Mouse (Mus musculus) embryonic facial prominence, embryonic 10.5 days (tissue): ENCODE measurements around the gene Sumo2. TPM values are rescaled to one million over a fixed set of nuclear protein-coding genes. Genes with fewer than 3 reads are reported as not detected.

Experiments used
- DNase-seq: peaks from one replicate; pipeline ENCODE4 v3.0.0-alpha.2; 2017; ENCODE audit warnings: low spot score
- H3K27ac ChIP-seq: fragments of 300-500 bp; sonication (generic); replicated peaks from 2 replicates; pipeline ENCODE4 v1.5.1; 2016; ENCODE audit warnings: mild to moderate bottlenecking
- H3K27me3 ChIP-seq: fragments of 300-500 bp; sonication (generic); replicated peaks from 2 replicates; pipeline ENCODE4 v1.6.1; 2016; ENCODE audit warnings: low read depth, mild to moderate bottlenecking; ENCODE audit not compliant: poor library complexity, severe bottlenecking
- H3K36me3 ChIP-seq: fragments of 300-500 bp; sonication (generic); replicated peaks from 2 replicates; pipeline ENCODE4 v1.6.1; 2016; ENCODE audit warnings: mild to moderate bottlenecking, moderate library complexity
- H3K4me1 ChIP-seq: fragments of 300-500 bp; sonication (generic); 2 replicates; pipeline ENCODE4 v1.6.1; 2016
- H3K4me3 ChIP-seq: fragments of 300-500 bp; sonication (generic); 2 replicates; pipeline ENCODE4 v1.5.1; 2016; ENCODE audit warnings: mild to moderate bottlenecking, moderate library complexity
- H3K9me3 ChIP-seq: fragments of 300-500 bp; sonication (generic); 2 replicates; pipeline ENCODE4 v1.6.1; 2016; ENCODE audit warnings: mild to moderate bottlenecking
- WGBS: fragments of 180-500 bp; shearing (Covaris S2); methylation state at CpG from one replicate; pipeline ENCODE4 v1.1.7; 2016; 5-methylcytosine and 5-hydroxymethylcytosine counted together
- polyA plus RNA-seq: library from polyadenylated mRNA; unstranded; fragments of >200 nt; fragmentation: Nextera tagmentation; extraction: Ambion mirVana; gene quantifications from 2 replicates; pipeline ENCODE4 v1.2.1, GENCODE M21; 2016

Sumo2 gene
- polyA plus RNA-seq = 1,425 and 1,473 TPM in 2 replicates

DNA sequence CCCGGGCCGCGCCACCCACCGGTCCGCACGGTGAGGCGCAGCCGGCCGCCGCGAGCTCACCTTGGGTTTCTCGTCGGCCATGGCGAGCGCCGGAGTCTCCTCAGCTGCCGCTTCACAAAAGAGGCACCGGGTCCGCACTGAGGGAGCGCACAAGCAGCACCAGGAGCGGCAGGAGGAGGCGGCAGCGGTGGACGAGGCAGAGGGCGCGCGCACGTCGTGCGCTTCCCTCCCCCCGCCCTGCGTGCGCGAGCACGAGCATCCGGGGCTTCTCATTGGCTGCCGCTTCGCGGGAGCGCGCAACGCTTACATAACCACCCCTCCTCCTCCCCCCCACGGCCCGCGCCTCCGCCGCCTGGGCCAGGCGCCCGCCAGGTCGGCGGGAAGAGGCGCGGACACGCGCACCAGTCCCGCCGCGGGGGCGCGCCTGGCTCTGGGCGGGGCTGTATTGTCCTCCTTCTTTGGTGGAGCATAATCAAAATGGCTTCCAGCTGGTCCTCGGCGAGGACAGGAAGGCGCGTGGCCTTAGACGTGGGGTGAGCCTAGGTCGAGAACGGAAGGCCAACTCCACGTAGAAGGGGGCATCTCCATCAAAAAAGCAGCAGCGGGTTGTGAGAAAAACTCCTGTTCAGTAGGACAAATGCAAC is at the start of gene Sumo2:
Gene Sumo2, minus strand, starts transcription at position 239 of the 644 bp plus-strand sequence.
- no peaks in the 10 kb centered on the region for H3K27me3 ChIP-seq
- peak; percentile 99 for DNase-seq
- peak within 1 kb of the TSS; percentile 98 for H3K4me3 ChIP-seq
- no peaks in the 10 kb centered on the region for H3K9me3 ChIP-seq
- under 1% methylated on average over 66 of the region's 70 CpGs for WGBS
- peaks cover 14% of the 10 kb centered on the region for H3K4me1 ChIP-seq
- H3K27ac ChIP-seq = peak within 1 kb of the TSS; percentile 99
- peaks cover 35% of the 10 kb centered on the region for H3K36me3 ChIP-seq

GRCm38 (mm10) chr11:115585573-115586100 is 49.6 kb upstream of the Sumo2 start:
- H3K4me3 ChIP-seq = no peak overlapping the region
- WGBS = 92% methylated on average over 7 of the region's 7 CpGs

DNA sequence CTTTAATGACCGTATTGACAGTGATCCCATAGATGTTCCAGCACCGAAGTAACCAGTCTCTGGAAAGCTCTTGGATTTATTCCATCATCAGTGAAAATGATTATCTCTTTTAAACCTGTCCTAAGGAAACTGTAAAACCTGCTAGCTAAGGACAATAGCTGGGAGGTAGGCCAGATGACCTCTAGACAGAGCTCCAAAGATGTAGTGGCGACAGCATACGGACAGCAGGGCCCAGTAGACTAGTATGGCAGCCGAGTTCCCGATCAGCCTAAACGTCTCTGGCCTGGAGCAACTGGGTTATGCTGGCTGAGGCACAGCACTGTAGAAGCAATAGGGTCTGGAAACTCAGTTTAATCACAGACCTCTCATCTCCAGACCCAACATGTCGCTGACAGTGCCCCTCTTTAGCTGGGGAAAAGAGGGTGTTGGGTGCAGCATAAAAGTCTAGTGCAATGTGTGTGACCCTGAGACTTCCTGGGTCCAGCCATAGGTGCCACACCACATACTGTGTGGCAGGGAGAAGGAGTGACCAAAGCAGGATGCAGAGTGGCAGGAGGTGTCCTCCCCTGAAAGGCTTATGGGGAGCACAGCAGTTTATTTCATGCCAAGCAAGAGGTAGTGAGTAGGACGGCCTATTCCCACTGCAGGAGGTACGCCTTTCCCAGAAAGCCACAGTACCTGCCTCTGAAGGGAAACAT is 48.4 kb upstream of the Sumo2 start:
- no peak for DNase-seq
- Histone ChIP-seq H3K4me1 (no peaks in the 10 kb centered on the region), H3K4me3 (no peak overlapping the region), H3K36me3 (peaks cover 98% of the 10 kb centered on the region), H3K9me3 (no peaks in the 10 kb centered on the region), H3K27me3 (no peaks in the 10 kb centered on the region), H3K27ac (no peak overlapping the region)
- WGBS = 89% methylated on average over 10 of the region's 10 CpGs

More at GRCm38 (mm10) chr11:115585573-115586100, 49.6 kb upstream of the Sumo2 start:
- peaks cover 98% of the 10 kb centered on the region for H3K36me3 ChIP-seq
- H3K27me3 ChIP-seq = no peaks in the 10 kb centered on the region
- DNase-seq = no peak
- no peaks in the 10 kb centered on the region for H3K4me1 ChIP-seq
- no peaks in the 10 kb centered on the region for H3K9me3 ChIP-seq
- no peak overlapping the region for H3K27ac ChIP-seq

DNA sequence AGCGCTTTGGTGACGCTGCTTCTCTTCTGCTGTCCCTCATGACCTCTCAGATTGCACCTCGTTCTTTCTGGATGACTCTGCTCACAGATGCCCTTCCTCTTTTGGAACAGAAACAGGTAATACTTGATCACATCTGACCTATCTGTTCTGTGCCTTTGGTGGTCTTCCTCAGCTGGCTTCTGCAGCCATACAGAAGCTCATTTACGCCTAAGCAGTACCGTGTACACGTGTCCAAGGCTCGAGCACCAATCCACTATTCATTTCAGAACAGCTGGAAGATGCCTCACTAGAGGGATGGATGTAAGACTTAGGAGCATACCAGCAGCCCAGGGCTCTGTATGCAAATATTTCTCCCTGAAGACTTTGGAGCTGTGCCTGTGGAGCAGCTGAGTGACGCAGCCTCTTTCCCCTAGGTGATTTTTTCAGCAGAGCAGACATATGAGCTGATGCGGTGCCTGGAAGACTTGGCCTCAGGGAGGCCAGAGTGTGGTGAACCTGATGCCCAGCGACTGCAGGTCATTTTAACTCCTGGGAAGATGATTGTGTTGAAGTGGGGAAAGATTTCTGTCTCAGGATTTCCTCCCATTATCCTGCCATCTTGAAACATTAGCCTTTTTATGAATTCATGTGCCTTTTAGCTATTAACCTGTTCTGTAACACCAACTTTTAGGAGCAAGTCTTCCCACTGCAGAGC is 47.0 kb upstream of the Sumo2 start:
- Histone ChIP-seq H3K36me3 (peaks cover 100% of the 10 kb centered on the region), H3K27me3 (no peaks in the 10 kb centered on the region), H3K4me3 (no peak overlapping the region), H3K27ac (no peak overlapping the region), H3K4me1 (no peaks in the 10 kb centered on the region), H3K9me3 (no peaks in the 10 kb centered on the region)
- 88% methylated on average over 10 of the region's 10 CpGs for WGBS
- DNase-seq = no peak

DNA sequence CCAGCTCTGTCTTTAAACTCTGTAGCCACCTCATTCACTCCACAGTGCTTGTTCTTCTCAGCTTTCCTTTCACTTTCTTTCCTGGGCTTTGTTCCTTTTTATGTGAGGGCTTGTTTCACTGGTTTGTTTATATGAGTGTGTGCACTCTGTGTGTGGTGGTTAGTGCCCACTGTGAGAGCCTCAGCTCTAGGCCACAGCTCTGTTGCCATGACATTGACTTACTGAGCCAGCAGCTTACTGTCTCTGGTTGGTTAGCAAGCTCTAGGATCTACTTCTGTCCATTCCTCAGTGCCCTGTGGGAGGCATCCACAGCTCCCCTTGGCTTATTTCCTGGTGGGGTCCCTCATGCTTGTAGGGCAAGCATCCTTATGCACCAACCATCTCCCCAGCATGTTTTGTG is 43.0 kb upstream of the Sumo2 start:
- no peaks in the 10 kb centered on the region for H3K9me3 ChIP-seq
- no peak overlapping the region for H3K27ac ChIP-seq
- no peaks in the 10 kb centered on the region for H3K4me1 ChIP-seq
- H3K36me3 ChIP-seq = peaks cover 82% of the 10 kb centered on the region
- no peak overlapping the region for H3K4me3 ChIP-seq
- DNase-seq = no peak
- no peaks in the 10 kb centered on the region for H3K27me3 ChIP-seq

- peak overlapping the region; percentile 99 for H3K27ac ChIP-seq
- H3K4me1 ChIP-seq = peaks cover 24% of the 10 kb centered on the region
- no peak for DNase-seq
- 23% methylated on average over 7 of the region's 7 CpGs for WGBS
- H3K36me3 ChIP-seq = peaks cover 43% of the 10 kb centered on the region
- H3K4me3 ChIP-seq = peak overlapping the region; percentile 92
- H3K27me3 ChIP-seq = no peaks in the 10 kb centered on the region
- no peaks in the 10 kb centered on the region for H3K9me3 ChIP-seq
Measured at GRCm38 (mm10) chr11:115564961-115565360, 28.9 kb upstream of the Sumo2 start.

GRCm38 (mm10) chr11:115564064-115564809 is 28.2 kb upstream of the Sumo2 start, which contains the start of gene Nup85:
TSS of gene Nup85 (plus strand) at chr11:115564434.
- WGBS = under 1% methylated on average over 42 of the region's 42 CpGs
- H3K27ac ChIP-seq = peak within 1 kb of the TSS; percentile 99
- DNase-seq = peak; percentile 97

DNA sequence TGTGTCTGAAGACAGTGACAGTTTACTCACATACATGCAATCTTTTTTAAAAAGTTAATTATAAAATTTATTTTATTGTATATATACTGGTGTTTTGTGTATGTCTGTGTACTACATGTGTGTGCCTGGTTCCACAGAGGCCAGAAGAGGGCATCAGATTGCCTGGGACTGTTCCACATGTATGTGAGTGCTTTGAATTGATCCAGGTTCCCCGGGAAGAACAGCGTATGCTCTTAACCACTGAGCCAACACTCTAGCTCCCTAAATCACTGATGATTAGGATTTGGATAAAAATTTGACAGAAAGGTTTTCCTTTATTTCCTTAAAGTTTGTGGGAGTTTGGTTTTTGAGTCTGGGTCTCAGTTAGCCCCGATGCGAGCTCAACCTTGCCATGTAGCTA is 27.3 kb upstream of the Sumo2 start:
- peak overlapping the region; percentile 99 for H3K27ac ChIP-seq
- DNase-seq = no peak
- H3K4me1 ChIP-seq = peaks cover 24% of the 10 kb centered on the region
- H3K4me3 ChIP-seq = peak overlapping the region; percentile 92
- H3K27me3 ChIP-seq = no peaks in the 10 kb centered on the region
- WGBS = 44% methylated on average over 4 of the region's 4 CpGs
- no peaks in the 10 kb centered on the region for H3K9me3 ChIP-seq
- peaks cover 28% of the 10 kb centered on the region for H3K36me3 ChIP-seq

More at GRCm38 (mm10) chr11:115564064-115564809, 28.2 kb upstream of the Sumo2 start, which contains the start of gene Nup85:
- Histone ChIP-seq H3K27me3 (no peaks in the 10 kb centered on the region), H3K4me1 (peaks cover 24% of the 10 kb centered on the region), H3K9me3 (no peaks in the 10 kb centered on the region), H3K36me3 (peaks cover 36% of the 10 kb centered on the region), H3K4me3 (peak within 1 kb of the TSS; percentile 92)

- no peak overlapping the region for H3K4me3 ChIP-seq
- no peak for DNase-seq
- no peaks in the 10 kb centered on the region for H3K27me3 ChIP-seq
- H3K4me1 ChIP-seq = 0 out of 2 replicates have a peak, but pooled peaks cover 3% of the 10 kb centered on the region
- H3K9me3 ChIP-seq = no peaks in the 10 kb centered on the region
- 81% methylated on average over 17 of the region's 17 CpGs for WGBS
- H3K36me3 ChIP-seq = no peaks in the 10 kb centered on the region
- H3K27ac ChIP-seq = no peak overlapping the region
Measured at GRCm38 (mm10) chr11:115555717-115556116, 19.6 kb upstream of the Sumo2 start.

DNA sequence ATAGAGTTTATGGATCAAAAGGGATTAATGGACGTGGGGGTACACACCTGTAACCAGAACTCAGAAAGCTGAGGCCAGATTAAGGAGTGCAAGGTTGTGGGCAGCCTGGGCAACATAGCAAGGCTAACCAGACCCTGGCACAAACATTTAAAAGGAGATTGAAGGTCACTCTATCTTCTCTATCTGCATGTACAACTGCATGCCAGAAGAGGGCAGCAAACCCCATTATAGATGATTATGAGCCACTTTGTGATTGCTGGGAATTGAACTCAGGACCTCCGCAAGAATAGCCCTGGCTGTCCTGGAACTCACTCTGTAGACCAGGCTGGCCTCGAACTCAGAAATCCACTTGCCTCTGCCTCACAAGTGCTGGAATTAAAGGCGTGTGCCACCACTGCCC is 16.7 kb upstream of the Sumo2 start:
- Histone ChIP-seq H3K36me3 (no peaks in the 10 kb centered on the region), H3K4me3 (no peak overlapping the region), H3K27me3 (no peaks in the 10 kb centered on the region), H3K9me3 (no peaks in the 10 kb centered on the region), H3K27ac (no peak overlapping the region), H3K4me1 (0 out of 2 replicates have a peak, but pooled peaks cover 3% of the 10 kb centered on the region)
- DNase-seq = no peak
- WGBS = 61% methylated on average over 4 of the region's 4 CpGs

- H3K36me3 ChIP-seq = no peaks in the 10 kb centered on the region
- 87% methylated on average over 4 of the region's 4 CpGs for WGBS
- no peak overlapping the region for H3K27ac ChIP-seq
- H3K9me3 ChIP-seq = no peaks in the 10 kb centered on the region
- no peaks in the 10 kb centered on the region for H3K4me1 ChIP-seq
- no peak for DNase-seq
- H3K4me3 ChIP-seq = no peak overlapping the region
- H3K27me3 ChIP-seq = peaks cover 9% of the 10 kb centered on the region; the same call in 1 of the 2 replicates
Measured at GRCm38 (mm10) chr11:115543571-115543970, 7.5 kb upstream of the Sumo2 start.

DNA sequence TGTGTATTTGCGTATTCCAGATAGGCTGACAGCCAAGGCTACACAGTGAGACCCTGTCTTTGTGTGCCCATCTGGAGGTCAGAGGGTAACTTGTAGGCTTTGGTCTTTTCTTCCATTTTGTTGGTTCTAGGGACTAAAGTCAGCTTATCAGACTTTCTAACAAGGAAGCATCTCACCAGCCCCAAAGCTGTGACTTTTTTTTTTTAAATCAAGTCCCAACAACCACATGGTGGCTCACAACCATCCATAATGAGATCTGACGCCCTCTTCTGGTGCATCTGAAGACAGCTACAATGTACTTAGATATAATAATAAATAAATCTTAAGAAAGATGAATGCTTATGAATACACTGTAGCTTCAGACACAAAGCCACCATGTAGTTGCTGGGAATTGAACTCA is 2.0 kb upstream of the Sumo2 start:
- DNase-seq = no peak
- 65% methylated on average over 2 of the region's 2 CpGs for WGBS
- H3K4me1 ChIP-seq = peaks cover 14% of the 10 kb centered on the region

More for the DNA sequence above, 2.0 kb upstream of the Sumo2 start:
- H3K9me3 ChIP-seq = no peaks in the 10 kb centered on the region
- H3K36me3 ChIP-seq = peaks cover 16% of the 10 kb centered on the region
- H3K4me3 ChIP-seq = no peak overlapping the region
- H3K27me3 ChIP-seq = peaks cover 5% of the 10 kb centered on the region; the same call in 1 of the 2 replicates
- no peak overlapping the region for H3K27ac ChIP-seq
